Mouse (Mus musculus) G1E (cell line): Measurements from ENCODE around the gene Btbd9. TPM values are rescaled to one million over a fixed set of nuclear protein-coding genes. Genes with fewer than 3 reads are reported as not detected.
A peak's percentile ranks its signal among the peaks of the same experiment; 100 is the strongest.

Experiments used
- ATAC-seq: 2 replicates; pipeline ENCODE4 v1.8.0; 2016; ENCODE audit warnings: mild to moderate bottlenecking; ENCODE audit not compliant: insufficient number of reproducible peaks, poor library complexity, low FRiP score, severe bottlenecking; ENCODE audit errors: extremely low read depth
- DNase-seq: peaks from one replicate; pipeline ENCODE4 v3.0.0; 2012; ENCODE audit warnings: low spot score
- H3K27me3 ChIP-seq: 2 replicates; pipeline ENCODE4 v1.6.1; 2012; ENCODE audit warnings: mild to moderate bottlenecking, low read length, inconsistent platforms; ENCODE audit not compliant: insufficient read depth
- H3K36me3 ChIP-seq: replicated peaks from 2 replicates; pipeline ENCODE3; 2012; ENCODE audit warnings: mild to moderate bottlenecking, inconsistent platforms
- H3K4me1 ChIP-seq: 2 replicates; pipeline ENCODE4 v1.6.1; 2012; ENCODE audit warnings: low read depth, low read length, inconsistent platforms, mixed read lengths; ENCODE audit not compliant: insufficient read depth
- H3K4me3 ChIP-seq: 2 replicates; pipeline ENCODE4 v1.5.1; 2012; ENCODE audit warnings: low read depth, mild to moderate bottlenecking, inconsistent platforms, low read length, moderate library complexity, mixed read lengths
- H3K9me3 ChIP-seq: replicated peaks from 2 replicates; pipeline ENCODE4 v1.6.1; 2012; ENCODE audit warnings: inconsistent platforms
- CTCF ChIP-seq: IDR thresholded peaks from 2 replicates; pipeline ENCODE4 v1.5.1; 2012; ENCODE audit warnings: low read depth, low read length, inconsistent platforms, mixed read lengths
- GATA1 ChIP-seq: IDR thresholded peaks from 2 replicates; pipeline ENCODE4 v1.6.1; 2012; ENCODE audit warnings: borderline replicate concordance, low read length, inconsistent platforms, mixed read lengths
- GATA2 ChIP-seq: IDR thresholded peaks from 2 replicates; pipeline ENCODE4 v1.6.1; 2012; ENCODE audit warnings: low read depth, low read length, inconsistent platforms, borderline replicate concordance
- POLR2AphosphoS5 ChIP-seq: IDR thresholded peaks from 2 replicates; pipeline ENCODE4 v1.6.1; 2012; ENCODE audit warnings: low read depth, low read length, inconsistent platforms; ENCODE audit not compliant: insufficient replicate concordance
- TAL1 ChIP-seq: conservative IDR thresholded peaks from 2 replicates; pipeline ENCODE4 v1.6.1; 2012; ENCODE audit warnings: low read depth, low read length, inconsistent platforms, mixed read lengths
- polyA plus RNA-seq: library from polyadenylated mRNA; stranded (reverse); fragments of >175 nt; gene quantifications from 2 replicates; pipeline ENCODE4 v1.2.3, GENCODE M21; 2012
- total RNA-seq, 2 experiments: library from RNA; stranded (forward) in 1 of 2; stranded (reverse) in 1 of 2; fragments of 200-1000 nt in 1 of 2; fragments of >200 nt in 1 of 2; fragmentation: Nextera tagmentation in 1 of 2; gene quantifications; 2 replicates each; pipeline ENCODE4 v1.2.3; 2014 to 2017

Gene Btbd9
- total and polyA plus RNA-seq, 3 experiments = 33.6 to 68.4 (median 57.5) TPM

DNA sequence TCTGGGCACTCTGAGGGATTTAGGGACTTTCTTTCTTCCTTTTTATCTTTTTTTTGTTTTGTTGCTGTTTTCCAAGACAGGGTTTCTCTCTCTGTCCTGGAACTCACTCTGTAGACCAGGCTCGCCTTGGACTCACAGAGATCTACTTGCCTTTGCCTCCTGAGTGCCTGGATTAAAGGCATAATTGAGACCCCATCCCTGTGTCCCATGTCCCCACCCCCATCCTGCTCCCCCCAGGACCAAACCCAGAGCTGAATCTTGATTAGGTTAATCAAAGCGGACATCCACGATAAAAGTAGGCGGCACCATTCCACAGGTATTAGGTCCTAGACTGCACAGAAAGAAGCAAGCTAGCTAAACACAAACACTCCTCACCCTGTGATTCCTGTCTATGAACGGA lies 28.7 kb upstream of the Btbd9 start:
- ATAC-seq = no peak
- Histone ChIP-seq H3K4me3 (no peak overlapping the region), H3K36me3 (peaks cover 95% of the 10 kb centered on the region), H3K4me1 (peaks cover 63% of the 10 kb centered on the region), H3K9me3 (peaks cover 3% of the 10 kb centered on the region; the same call in 1 of the 2 replicates), H3K27me3 (no peaks in the 10 kb centered on the region)
- TF ChIP-seq GATA2 (no peak), POLR2AphosphoS5 (no peak), CTCF (no peak), TAL1 (no peak), GATA1 (no peak)
- no peak for DNase-seq

DNA sequence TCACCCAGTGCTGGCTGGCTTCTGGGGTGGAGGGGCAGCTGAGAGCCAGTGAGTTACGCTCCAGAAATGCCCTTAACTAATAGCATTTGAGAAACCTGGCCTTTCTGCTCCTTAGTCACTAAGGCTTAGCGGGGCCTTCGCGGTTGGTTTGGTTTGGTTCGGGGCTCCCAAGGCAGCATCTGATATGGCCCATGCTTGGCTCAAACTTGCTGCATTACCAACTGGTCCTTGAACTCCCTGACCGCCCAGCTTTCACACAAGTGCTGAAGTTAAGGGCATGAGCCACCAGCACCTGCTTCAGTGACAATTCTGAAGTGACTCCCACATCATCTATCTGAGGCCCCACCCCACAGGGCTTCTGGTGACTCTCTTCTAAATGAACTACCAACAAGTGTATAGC lies 28.0 kb upstream of the Btbd9 start:
- ATAC-seq (no peak), DNase-seq (no peak)
- TF ChIP-seq GATA2 = no peak
- TF ChIP-seq POLR2AphosphoS5 = no peak
- no peak for TF ChIP-seq GATA1
- no peak for TF ChIP-seq CTCF
- no peak for TF ChIP-seq TAL1
- H3K4me1 ChIP-seq = peaks cover 56% of the 10 kb centered on the region
- H3K36me3 ChIP-seq = peaks cover 96% of the 10 kb centered on the region
- no peak overlapping the region for H3K4me3 ChIP-seq
- H3K27me3 ChIP-seq = no peaks in the 10 kb centered on the region
- H3K9me3 ChIP-seq = no peaks in the 10 kb centered on the region

DNA sequence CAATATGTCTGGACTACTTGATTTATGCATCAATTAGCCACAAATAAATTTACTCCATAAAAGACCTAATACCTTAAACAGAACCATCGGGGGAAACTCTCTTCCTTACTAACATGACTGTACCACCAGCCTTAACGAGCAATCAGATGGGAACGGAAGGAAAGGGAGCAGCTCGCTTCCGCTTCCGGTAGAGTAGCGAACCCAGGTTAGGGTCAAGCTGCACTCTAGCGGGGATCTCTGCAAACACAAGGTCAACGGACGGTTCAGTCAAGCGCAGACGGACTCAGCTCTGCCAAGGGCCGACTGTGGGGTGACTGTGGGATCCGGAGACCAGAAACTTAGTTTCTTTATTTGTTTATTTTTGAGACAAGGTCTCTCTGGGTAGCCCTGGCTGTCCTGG lies 25.9 kb upstream of the Btbd9 start:
- no peak overlapping the region for H3K4me3 ChIP-seq
- no peaks in the 10 kb centered on the region for H3K27me3 ChIP-seq
- peaks cover 4% of the 10 kb centered on the region for H3K9me3 ChIP-seq
- 0 out of 2 replicates have a peak, but pooled peaks have one; percentile 7 for TF ChIP-seq POLR2AphosphoS5
- no peak for TF ChIP-seq CTCF
- DNase-seq = no peak
- H3K4me1 ChIP-seq = peaks cover 35% of the 10 kb centered on the region
- peaks cover 98% of the 10 kb centered on the region for H3K36me3 ChIP-seq
- no peak for ATAC-seq

DNA sequence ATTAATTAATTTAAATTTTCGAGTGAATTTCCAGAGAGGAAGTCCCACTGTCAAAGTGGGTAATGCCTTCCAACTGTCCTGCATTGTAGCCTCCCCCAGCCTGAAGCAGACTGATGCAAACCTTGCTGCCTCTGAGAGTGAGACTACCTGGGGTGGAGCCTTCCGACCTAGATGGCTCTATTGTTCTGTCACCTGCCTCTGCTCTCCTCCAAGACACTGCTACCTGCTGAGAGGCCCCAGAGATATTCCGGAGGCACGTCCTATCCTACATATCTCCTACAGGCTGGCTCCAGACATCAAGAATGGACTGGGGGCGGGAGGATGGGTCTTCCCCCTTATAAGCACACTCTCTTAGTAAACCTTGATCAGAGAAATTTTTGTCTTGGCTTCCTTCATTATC lies 22.0 kb upstream of the Btbd9 start:
- Histone ChIP-seq H3K27me3 (no peaks in the 10 kb centered on the region), H3K4me1 (peaks cover 7% of the 10 kb centered on the region; the same call in 1 of the 2 replicates), H3K36me3 (peaks cover 92% of the 10 kb centered on the region), H3K9me3 (peaks cover 4% of the 10 kb centered on the region), H3K4me3 (no peak overlapping the region)
- DNase-seq (no peak), ATAC-seq (no peak)
- TF ChIP-seq POLR2AphosphoS5 (no peak), GATA2 (no peak), CTCF (no peak), TAL1 (no peak), GATA1 (no peak)

DNA sequence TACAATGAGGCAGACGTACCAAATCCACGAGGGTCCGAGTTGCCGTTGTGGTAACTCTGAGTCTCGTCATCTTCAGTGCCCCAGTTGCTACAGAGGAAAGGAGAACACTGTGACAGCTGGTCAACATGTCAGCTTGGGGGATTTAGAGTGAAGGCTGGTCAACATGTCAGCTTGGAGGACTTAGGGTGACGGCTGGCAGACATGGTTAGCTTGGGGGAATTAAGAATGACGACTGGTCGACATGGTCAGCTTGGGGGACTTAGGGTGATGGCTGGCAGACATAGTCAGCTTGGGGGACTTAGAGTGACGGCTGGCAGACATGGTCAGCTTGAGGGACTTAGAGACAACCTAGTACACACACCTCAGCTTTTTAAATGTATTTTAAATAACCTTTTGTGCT lies 21.5 kb upstream of the Btbd9 start:
- peaks cover 4% of the 10 kb centered on the region for H3K9me3 ChIP-seq
- H3K27me3 ChIP-seq = no peaks in the 10 kb centered on the region
- peaks cover 92% of the 10 kb centered on the region for H3K36me3 ChIP-seq
- no peak overlapping the region for H3K4me3 ChIP-seq
- DNase-seq (no peak), ATAC-seq (no peak)
- TF ChIP-seq TAL1 (no peak), POLR2AphosphoS5 (peak; percentile 73; the same call in 1 of the 2 replicates), GATA2 (no peak), CTCF (no peak)
- H3K4me1 ChIP-seq = peaks cover 7% of the 10 kb centered on the region; the same call in 1 of the 2 replicates

DNA sequence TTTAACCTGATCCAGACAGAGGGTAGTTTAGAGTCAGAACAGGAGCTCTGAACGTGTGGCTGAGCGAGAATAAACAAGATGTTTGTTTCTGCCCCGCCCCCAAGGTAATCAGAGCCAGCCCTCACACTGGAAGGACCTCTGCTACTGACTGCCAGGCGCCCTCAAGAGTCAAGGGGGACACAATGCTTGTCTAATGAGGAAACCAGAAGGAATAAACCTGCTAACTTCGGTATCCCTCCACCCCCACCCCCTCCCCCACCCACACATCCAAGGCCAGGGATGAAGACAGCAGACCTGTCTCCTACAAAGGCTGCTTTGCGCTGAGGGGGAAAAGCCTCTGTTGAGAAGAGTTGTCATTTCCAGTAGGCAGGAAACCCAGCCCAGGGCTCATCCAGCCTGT lies 18.6 kb upstream of the Btbd9 start:
- DNase-seq = no peak
- no peak for TF ChIP-seq GATA2
- no peak for TF ChIP-seq POLR2AphosphoS5
- TF ChIP-seq CTCF = no peak
- no peak for TF ChIP-seq GATA1
- TF ChIP-seq TAL1 = no peak

DNA sequence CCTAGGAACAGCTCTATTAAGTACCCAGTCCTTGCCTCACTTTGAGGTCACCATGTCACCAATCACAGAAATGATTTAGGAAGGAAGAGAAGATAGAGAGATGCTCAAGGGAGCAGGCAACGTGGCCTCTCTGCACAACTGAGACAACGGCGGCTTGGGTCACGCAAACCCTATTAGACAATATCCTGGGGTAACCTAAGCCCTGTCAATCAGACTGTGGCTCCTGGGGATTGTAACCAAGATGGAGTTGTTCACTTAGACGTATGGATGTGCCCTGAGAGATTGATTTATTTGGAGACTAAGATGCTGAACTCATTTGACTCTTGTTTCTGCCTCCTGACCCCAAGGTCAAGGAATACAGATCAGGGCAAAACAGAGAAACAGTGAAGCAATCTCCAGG lies 18.1 kb upstream of the Btbd9 start:
- H3K4me3 ChIP-seq = no peak overlapping the region
- peaks cover 15% of the 10 kb centered on the region for H3K4me1 ChIP-seq
- H3K27me3 ChIP-seq = no peaks in the 10 kb centered on the region
- H3K9me3 ChIP-seq = peaks cover 4% of the 10 kb centered on the region
- ATAC-seq = no peak
- DNase-seq = no peak
- TF ChIP-seq CTCF = no peak
- TF ChIP-seq POLR2AphosphoS5 = no peak
- no peak for TF ChIP-seq GATA2
- TF ChIP-seq TAL1 = no peak
- no peak for TF ChIP-seq GATA1
- H3K36me3 ChIP-seq = peaks cover 85% of the 10 kb centered on the region

More for the DNA sequence above, 18.6 kb upstream of the Btbd9 start:
- ATAC-seq = no peak
- Histone ChIP-seq H3K4me1 (peaks cover 15% of the 10 kb centered on the region), H3K36me3 (peaks cover 89% of the 10 kb centered on the region), H3K9me3 (peaks cover 4% of the 10 kb centered on the region), H3K4me3 (no peak overlapping the region), H3K27me3 (no peaks in the 10 kb centered on the region)
